Mouse (Mus musculus): ENCODE results near the gene Cxcl15.

The Cxcl15 gene

DNA sequence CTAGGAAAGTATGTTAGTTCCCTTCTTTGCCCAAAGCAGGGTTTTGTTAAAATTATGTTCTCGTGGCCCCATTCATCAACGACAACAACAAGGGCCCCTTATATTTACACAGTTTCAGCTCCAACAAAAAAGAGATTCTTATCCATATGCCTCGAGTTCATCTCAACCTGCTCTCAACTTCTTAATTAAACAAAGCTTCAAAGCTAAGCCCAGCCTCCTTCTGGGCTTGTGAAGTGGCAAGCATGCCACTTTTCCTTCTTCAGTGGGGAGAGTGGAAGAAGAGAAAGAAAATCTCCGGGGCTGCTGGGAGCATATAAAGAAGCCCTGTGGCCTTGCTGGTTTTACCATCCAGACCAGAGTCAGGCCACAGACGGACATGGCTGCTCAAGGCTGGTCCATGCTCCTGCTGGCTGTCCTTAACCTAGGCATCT lies at the start of gene Cxcl15:
Gene Cxcl15, plus strand, starts transcription at position 340 of the 431 bp plus-strand sequence.
- no peak for DNase-seq

DNA sequence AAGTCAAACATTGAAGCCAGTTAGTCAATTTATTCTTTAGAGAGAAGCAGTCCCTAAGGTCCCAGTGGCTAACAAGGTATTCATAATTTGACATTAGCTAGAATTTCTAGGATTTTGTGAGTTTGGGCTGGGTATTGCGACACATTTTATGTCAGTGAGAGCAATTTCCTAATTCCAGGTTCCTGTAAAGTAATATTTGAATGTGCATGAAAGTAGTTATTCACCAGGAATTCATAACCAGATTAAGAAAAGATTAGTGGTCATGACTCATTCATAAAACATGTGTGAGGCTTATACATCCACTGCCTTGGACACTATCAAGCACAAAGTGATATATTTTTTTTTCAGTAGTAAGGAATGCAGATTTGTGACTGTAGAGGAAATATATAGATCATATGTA lies 40.4 kb upstream of the Cxcl15 start:
- DNase-seq, result no peak

- no peak for DNase-seq
Measured at GRCm38 (mm10) chr5:90758020-90758605, 36.2 kb upstream of the Cxcl15 start.

GRCm38 (mm10) chr5:90759077-90760065 lies 35.0 kb upstream of the Cxcl15 start, which contains the start of gene Cxcl5:
Cxcl5 (plus strand) TSS chr5:90759360.
- no peak for DNase-seq

- no peak for DNase-seq
Measured at GRCm38 (mm10) chr5:90760303-90760702, 34.0 kb upstream of the Cxcl15 start.

DNA sequence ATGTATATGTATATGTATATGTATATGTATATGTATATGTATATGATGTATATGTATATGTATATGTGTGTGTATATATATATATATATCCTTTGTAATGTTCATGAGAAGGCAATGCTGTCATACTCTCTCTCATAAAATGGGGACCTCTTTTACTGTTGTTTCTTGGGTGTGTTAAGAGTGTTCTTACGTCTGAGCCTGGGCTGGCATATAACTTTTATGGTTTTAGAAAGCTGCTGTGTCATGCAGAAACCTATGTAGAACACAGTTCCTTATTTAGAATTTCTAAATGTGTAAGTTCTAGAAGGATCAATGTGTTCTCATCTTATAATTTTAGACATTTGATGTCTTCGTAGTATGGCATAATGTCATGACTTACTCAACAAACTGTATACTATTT lies 33.5 kb upstream of the Cxcl15 start:
- DNase-seq, result no peak

GRCm38 (mm10) chr5:90761834-90762233 lies 32.5 kb upstream of the Cxcl15 start:
- no peak for DNase-seq

DNA sequence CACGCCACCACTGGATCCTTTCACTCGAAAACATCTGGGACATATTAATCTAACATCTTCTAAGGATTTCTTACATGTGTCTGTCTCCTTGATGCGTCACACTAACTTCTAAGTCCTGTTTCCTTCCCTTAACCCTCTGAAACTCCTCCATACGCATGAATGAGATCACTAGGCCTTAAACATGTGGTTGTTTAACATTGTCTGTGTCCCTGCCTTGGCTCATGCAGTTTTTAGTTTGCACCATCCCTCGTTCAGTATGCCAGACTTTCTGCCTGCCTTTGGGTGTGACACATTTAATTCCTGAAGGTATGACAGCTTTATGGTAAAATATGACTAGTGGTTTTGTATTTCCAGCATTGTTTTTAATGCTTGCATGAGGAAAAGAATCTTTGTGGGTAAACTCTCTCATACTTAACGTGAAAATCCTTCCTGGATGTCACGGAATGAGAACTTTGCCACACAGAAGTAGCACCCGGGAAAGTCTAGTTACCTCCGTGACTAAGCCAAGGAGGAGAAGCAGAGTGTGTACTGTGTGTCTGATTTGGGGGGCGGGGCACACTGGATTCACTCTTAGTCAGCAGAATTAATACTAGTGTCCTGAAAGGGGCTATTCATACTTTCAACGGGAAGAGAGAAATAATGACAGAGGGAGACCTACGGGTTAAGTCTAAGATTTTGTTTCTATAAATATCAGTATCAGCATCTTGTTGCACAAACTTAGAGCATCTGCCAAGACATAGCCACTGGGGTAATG lies 30.2 kb upstream of the Cxcl15 start:
- DNase-seq, result no peak

GRCm38 (mm10) chr5:90765821-90766606 lies 28.3 kb upstream of the Cxcl15 start:
- DNase-seq, result no peak

DNA sequence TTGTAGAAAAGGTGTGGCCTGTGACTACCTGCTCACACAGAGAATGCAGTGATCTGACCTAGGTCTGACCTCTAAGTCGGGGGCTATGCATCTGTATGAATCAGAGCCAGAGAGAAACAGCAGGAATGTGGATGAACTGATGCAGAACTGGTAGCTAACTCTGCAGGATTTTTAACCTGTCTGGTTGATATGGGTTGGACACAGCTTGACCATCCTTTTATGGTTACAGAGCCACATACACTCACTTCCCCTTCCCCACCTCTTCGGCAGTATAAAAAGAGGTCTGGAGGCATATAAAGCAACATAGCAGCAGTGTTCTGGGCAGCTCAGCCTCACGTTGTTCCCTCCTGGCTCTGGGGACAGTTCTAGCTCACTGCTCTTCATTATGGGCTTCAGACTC lies 26.1 kb upstream of the Cxcl15 start, which contains the start of gene Ppbp:
Gene Ppbp, plus strand, starts transcription at position 301 of the 400 bp plus-strand sequence.
- no peak for DNase-seq

DNA sequence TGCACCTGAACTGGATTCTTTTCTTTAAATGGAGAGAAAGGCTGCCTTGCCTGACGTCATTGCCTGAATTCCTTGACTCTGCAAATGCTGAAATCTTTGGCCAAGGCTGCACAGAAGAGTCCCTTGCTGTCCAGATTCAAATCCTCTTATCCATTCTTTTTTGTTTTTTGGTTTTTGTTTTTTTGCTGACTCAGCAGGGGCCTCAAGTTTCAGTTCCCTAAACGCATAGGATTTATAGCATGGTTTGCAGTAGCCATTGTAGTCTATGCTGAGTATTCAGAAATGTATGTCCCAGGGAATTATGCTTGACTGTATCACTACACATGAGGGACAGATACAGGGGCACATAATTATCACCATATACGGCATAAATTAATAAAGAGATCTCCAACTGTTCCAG lies 23.0 kb upstream of the Cxcl15 start:
- DNase-seq, result no peak

DNA sequence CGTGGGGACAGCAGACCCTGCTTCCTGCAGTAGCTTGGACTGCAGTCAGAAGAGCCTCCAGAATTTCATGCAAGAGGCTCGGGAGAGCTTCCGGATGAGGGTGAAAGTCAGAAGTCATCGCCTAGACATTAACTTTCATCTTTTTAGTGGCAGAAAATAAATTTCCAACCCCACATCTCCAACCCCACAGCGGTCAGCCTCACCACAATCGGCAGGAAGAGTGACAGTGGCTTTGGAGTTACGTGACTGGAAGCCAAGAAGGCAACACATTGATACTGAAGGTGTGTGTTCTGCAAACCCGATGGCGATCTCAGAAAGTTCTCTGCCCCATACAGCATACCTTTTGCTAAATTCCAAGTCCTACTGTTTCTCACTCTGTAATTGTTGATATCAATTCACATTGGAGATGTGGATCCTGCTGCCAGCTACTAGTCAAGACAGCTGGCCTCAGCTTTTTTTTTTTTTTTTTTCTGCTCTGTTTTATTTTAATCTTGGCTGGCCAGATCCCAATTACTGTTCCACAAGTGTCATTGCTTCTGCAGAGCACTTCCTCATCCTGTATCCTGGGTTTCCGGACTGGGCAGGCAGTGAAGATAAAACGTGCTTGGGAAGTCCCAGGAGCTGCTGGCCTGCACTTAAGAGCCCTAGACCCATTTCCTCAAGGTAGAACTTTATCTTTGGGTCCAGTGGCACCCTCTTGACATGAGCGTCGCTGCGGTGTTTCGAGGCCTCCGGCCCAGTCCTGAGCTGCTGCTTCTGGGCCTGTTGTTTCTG lies 22.3 kb upstream of the Cxcl15 start, which contains the start of gene Pf4:
Gene Pf4, plus strand, starts transcription at position 556 of the 774 bp plus-strand sequence.
- DNase-seq, result no peak

DNA sequence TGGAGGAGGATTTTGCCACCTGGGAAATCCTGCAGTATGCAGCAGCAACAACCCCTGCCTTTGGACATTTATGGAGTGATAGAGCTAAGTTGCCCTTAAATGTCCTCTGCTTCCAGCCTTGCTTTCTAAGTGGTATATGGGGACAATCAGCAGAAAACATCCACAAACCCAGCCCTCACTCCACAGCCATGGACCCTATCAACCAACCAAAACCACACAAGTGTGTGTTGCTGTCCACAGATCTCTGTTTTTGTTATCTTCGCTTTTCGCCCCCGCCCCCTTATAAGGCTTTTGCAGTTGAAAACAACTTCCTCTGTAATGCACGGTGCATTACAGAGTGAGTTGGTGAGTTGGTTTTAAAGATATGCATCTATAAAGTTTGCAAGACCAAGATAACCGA lies 18.8 kb upstream of the Cxcl15 start:
- no peak for DNase-seq

DNA sequence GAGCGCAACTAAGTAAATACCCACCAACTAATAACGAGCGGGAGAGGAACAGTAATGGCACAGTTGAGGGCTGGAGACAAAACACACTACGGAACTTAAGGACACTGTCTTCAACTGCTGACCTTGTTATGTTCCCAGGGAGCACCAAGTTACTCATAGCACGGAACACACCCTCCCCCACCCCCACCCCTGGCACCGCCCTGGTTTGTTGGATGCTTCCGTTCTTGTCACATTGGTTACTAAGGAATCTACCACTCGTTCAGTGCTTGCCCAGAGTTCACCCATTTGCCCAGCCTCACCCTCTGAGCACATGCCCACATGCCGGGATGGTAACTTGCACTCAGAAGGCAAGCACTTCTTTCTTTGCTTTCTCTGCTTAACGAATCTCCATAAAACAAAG lies 16.7 kb upstream of the Cxcl15 start:
- DNase-seq, result no peak

- DNase-seq, result no peak
Measured at GRCm38 (mm10) chr5:90778856-90779255, 15.5 kb upstream of the Cxcl15 start.

GRCm38 (mm10) chr5:90783697-90784096 lies 10.6 kb upstream of the Cxcl15 start:
- no peak for DNase-seq

DNA sequence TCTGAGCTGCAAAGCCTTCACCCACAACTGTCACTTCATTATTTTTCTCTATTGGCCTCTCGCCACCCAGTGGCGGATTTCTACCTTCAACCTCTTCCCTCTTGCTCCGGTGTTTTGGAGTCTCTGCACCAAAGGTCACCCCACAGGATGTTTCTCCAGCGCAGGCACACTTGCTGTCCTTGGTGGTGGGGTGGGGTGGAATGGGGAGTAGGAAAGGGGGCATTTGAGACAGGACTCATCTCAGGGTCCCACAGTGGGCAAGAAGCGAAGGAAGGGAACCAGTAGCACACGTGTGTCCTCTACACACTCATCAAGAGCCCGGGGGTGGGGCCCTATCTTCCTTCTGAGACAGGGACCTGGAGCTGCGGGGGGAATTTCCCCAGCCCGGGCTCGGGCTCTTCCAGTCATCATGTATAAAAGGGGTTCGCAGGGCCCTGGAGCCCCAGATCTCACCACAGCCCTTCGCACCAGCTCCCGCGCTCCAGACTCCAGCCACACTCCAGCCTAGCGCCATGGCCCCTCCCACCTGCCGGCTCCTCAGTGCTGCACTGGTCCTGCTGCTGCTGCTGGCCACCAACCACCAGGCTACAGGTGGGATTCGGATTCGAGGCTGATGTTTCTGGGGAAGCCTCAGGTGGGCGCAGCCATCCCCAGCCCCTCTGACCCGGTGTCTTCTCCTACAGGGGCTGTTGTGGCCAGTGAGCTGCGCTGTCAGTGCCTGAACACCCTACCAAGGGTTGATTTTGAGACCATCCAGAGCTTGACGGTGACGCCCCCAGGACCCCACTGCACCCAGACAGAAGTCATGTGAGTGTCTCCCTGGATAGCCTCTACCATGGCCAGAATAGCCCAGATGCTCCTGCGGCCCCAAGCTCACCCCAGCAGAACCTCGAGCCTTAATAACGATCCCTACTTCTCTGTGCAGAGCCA lies 8.4 kb upstream of the Cxcl15 start, which contains the start of gene Cxcl3:
Gene Cxcl3, plus strand, starts transcription at position 445 of the 930 bp plus-strand sequence.
- no peak for DNase-seq

DNA sequence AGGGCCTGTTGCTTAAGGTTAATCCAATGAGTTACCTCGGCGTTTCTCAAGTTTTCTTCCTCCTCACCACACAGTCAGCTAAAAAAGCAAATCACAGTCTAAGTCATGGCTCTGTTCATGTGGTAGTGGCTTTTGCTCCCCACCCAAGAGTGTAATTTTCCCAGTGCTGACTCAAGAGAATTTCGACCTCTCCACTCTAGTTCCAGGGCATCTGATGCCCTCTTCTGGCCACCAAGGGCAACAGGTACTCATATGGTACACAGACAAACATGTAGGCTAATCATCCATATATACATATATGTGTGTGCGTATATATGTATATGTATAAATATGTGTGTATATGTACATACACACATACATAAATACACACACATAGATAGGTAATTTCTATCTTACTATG lies 6.2 kb upstream of the Cxcl15 start:
- DNase-seq, result no peak

- no peak for DNase-seq
Measured at GRCm38 (mm10) chr5:90789306-90790073, 4.8 kb upstream of the Cxcl15 start.

All from thymus, adult 18-20 months (tissue).